In genomic region chr11:116887136-116887535, GRCm38 (mm10) we compare ENCODE assay signal across 31 mouse cellular contexts. TPM values are rescaled to one million over a fixed set of nuclear protein-coding genes. Genes with fewer than 3 reads are reported as not detected.
DNase-seq lines count a peak whose midpoint lies in the region; ATAC-seq and TF ChIP-seq lines count a peak whose summit lies in the region.
"Had no signal": no experiment of that assay in that cellular context is flagged by ENCODE, and none has a peak within 500 bp of the region (broad histone marks: within the 10 kb centered on the region; RNA-seq: fewer than 3 reads in every experiment).

No protein-coding gene starts in this region.

- H3K9ac ChIP-seq in embryonic facial prominence, embryonic 14.5 days (ENCODE audit: low read depth, low read length), result 0 out of 2 replicates have a peak overlapping the region, but pooled peaks have one; percentile 8
- no peak overlapping the region for H3K9ac ChIP-seq in heart, adult 2 months (ENCODE audit: low read depth, low read length)
- H3K9ac ChIP-seq: embryonic facial prominence, embryonic 12.5 days; embryonic facial prominence, embryonic 15.5 days; forebrain, embryonic 12.5 days had no signal

- no peaks in the 10 kb centered on the region for H3K4me1 ChIP-seq in embryonic facial prominence, embryonic 14.5 days (ENCODE audit: control insufficient read depth, insufficient read depth, low read length)
- peaks cover 22% of the 10 kb centered on the region for H3K4me1 ChIP-seq in embryonic facial prominence, embryonic 10.5 days
- H3K4me1 ChIP-seq in heart, adult 2 months (ENCODE audit: control insufficient read depth, insufficient read depth, low read length), result peaks cover 1% of the 10 kb centered on the region; the same call in 1 of the 2 replicates

- no peak for TF ChIP-seq POLR2A in heart, adult 2 months (IDR thresholded peaks at IDR 0.05; ENCODE audit: insufficient read depth, low read depth, low read length)

- no peak for ATAC-seq in embryonic facial prominence, embryonic 14.5 days (ENCODE audit: low read depth)
- no peak for ATAC-seq in megakaryocyte, adult 5-6 weeks (ENCODE audit: poor library complexity, severe bottlenecking)
- ATAC-seq: CD4-positive, CD25-positive, alpha-beta regulatory T cell, adult 4 months; forebrain, embryonic 14.5 days; forebrain, embryonic 16.5 days; Patski had no signal

- TF ChIP-seq CTCF in heart, adult 2 months (IDR thresholded peaks at IDR 0.05), result no peak

- no peaks in the 10 kb centered on the region for H3K36me3 ChIP-seq in embryonic facial prominence, embryonic 14.5 days (ENCODE audit: control insufficient read depth, insufficient read depth, low read length)
- H3K36me3 ChIP-seq in embryonic facial prominence, embryonic 10.5 days (replicated peaks), result no peaks in the 10 kb centered on the region
- no peaks in the 10 kb centered on the region for H3K36me3 ChIP-seq in heart, adult 2 months (ENCODE audit: control insufficient read depth, insufficient read depth, low read length)
- H3K36me3 ChIP-seq: embryonic facial prominence, embryonic 12.5 days; embryonic facial prominence, embryonic 15.5 days; forebrain, embryonic 10.5 days; forebrain, embryonic 12.5 days; G1E had no signal

- intact Hi-C loops in heart, adult 2 months (cut with DNase I), result loop anchor here (10.0 kb wide), 1 partner anchor 288 kb away; no protein-coding TSS in a partner anchor

- DNase-seq in embryonic facial prominence, embryonic 14.5 days (ENCODE audit: low spot score), result no peak
- DNase-seq in embryonic facial prominence, embryonic 10.5 days (ENCODE audit: low spot score), result no peak
- peak; percentile 48 to 65 for DNase-seq in thymus, postnatal 10 days (ENCODE audit: low spot score in 2 of 2)
- peak; percentile 39 for DNase-seq in thymus, postnatal 25 days
- peak; percentile 57 for DNase-seq in thymus, postnatal 4 days
- DNase-seq in heart, adult 2 months, result no peak
- no peak for DNase-seq in T-cell, adult 2 months (ENCODE audit: low spot score)
- DNase-seq: adrenal gland, adult 2 months; adrenal gland, postnatal 10 days; adrenal gland, postnatal 25 days; B cell, adult 2 months; cerebellum, adult 11 months; cerebellum, adult 18-20 months; cerebellum, adult 8-10 months; cerebellum, adult 9-11 months; cerebellum, postnatal 14 days; cerebellum, postnatal 36 days; embryo, embryonic 11 days had no signal

- H3K4me3 ChIP-seq in embryonic facial prominence, embryonic 14.5 days (ENCODE audit: low read depth, low read length), result no peak overlapping the region
- no peak overlapping the region for H3K4me3 ChIP-seq in embryonic facial prominence, embryonic 10.5 days
- H3K4me3 ChIP-seq in heart, adult 2 months, result no peak overlapping the region
- H3K4me3 ChIP-seq: embryonic facial prominence, embryonic 12.5 days; embryonic facial prominence, embryonic 15.5 days; erythroblast, embryonic 14.5 days; forebrain, embryonic 10.5 days; forebrain, embryonic 12.5 days had no signal

- H3K4me2 ChIP-seq in embryonic facial prominence, embryonic 14.5 days (ENCODE audit: low read depth, low read length), result no peak overlapping the region
- H3K4me2 ChIP-seq: embryonic facial prominence, embryonic 12.5 days; embryonic facial prominence, embryonic 15.5 days; forebrain, embryonic 12.5 days had no signal

- H3K27ac ChIP-seq in embryonic facial prominence, embryonic 14.5 days (replicated peaks; ENCODE audit: low read depth, low read length), result no peak overlapping the region
- no peak overlapping the region for H3K27ac ChIP-seq in embryonic facial prominence, embryonic 10.5 days (replicated peaks)
- H3K27ac ChIP-seq in heart, adult 2 months, result no peak overlapping the region
- H3K27ac ChIP-seq: embryonic facial prominence, embryonic 12.5 days; embryonic facial prominence, embryonic 15.5 days; forebrain, embryonic 10.5 days; forebrain, embryonic 12.5 days had no signal

- no peak for TF ChIP-seq EP300 in heart, adult 2 months (IDR thresholded peaks at IDR 0.05; ENCODE audit: insufficient read depth, low read depth, low read length)

- no peaks in the 10 kb centered on the region for H3K27me3 ChIP-seq in embryonic facial prominence, embryonic 14.5 days (replicated peaks; ENCODE audit: control insufficient read depth, insufficient read depth, low read length)
- peaks cover 52% of the 10 kb centered on the region for H3K27me3 ChIP-seq in embryonic facial prominence, embryonic 10.5 days (replicated peaks; ENCODE audit: low read depth, poor library complexity, severe bottlenecking)
- H3K27me3 ChIP-seq in heart, adult 2 months (ENCODE audit: control insufficient read depth, insufficient read depth, low read length), result no peaks in the 10 kb centered on the region

- WGBS in embryonic facial prominence, embryonic 14.5 days, result 51% methylated on average over 5 of the region's 5 CpGs
- 56% methylated on average over 5 of the region's 5 CpGs for WGBS in embryonic facial prominence, embryonic 10.5 days
- 65% methylated on average over 5 of the region's 5 CpGs for WGBS in heart, adult 2 months

- H3K9me3 ChIP-seq in embryonic facial prominence, embryonic 14.5 days (ENCODE audit: control insufficient read depth, low read length), result no peaks in the 10 kb centered on the region
- no peaks in the 10 kb centered on the region for H3K9me3 ChIP-seq in embryonic facial prominence, embryonic 10.5 days
- H3K9me3 ChIP-seq: embryonic facial prominence, embryonic 12.5 days; embryonic facial prominence, embryonic 15.5 days; forebrain, embryonic 10.5 days; forebrain, embryonic 12.5 days; G1E had no signal

- H3K79me2 ChIP-seq in heart, adult 2 months (replicated peaks; ENCODE audit: control insufficient read depth, insufficient read depth, low read length), result no peaks in the 10 kb centered on the region

RNA-seq across cellular contexts. Expression of gene Mgat5b, which starts 31.5 kb away (rescaled TPM):
- 1.1 and 1.6 TPM in 2 replicates for polyA plus RNA-seq in embryonic facial prominence, embryonic 14.5 days (2014; fragmentation: Nextera tagmentation; extraction: Ambion mirVana)
- 2.3 and 3.3 TPM in 2 replicates for polyA plus RNA-seq in embryonic facial prominence, embryonic 10.5 days (2016; fragmentation: Nextera tagmentation; extraction: Ambion mirVana)
- total RNA-seq in megakaryocyte, adult 5-6 weeks (2015), result not detected in 2 replicates
- total RNA-seq in megakaryocyte, adult 5-6 weeks (2017), result 0.22 TPM in 1 of 2 replicates, not detected in the other
- under 1 TPM; 0.10 to 0.11 TPM for total RNA-seq in heart, adult 2 months (2021)
- polyA plus RNA-seq in heart, adult 2 months (2012; rRNA removed), result 0.82 and 1.0 TPM in 2 replicates
- total RNA-seq: CH12.LX; common myeloid progenitor, adult 5-6 weeks had no signal
- polyA plus RNA-seq: CD4-positive, CD25-positive, alpha-beta regulatory T cell, adult 4 months; erythroblast, embryonic 14.5 days; G1E had no signal

RNA-seq across cellular contexts. Expression of gene Srsf2, which starts 34.2 kb away (rescaled TPM):
- polyA plus RNA-seq in embryonic facial prominence, embryonic 14.5 days (2014; fragmentation: Nextera tagmentation; extraction: Ambion mirVana), result 663 and 697 TPM in 2 replicates
- 890 and 902 TPM in 2 replicates for polyA plus RNA-seq in embryonic facial prominence, embryonic 10.5 days (2016; fragmentation: Nextera tagmentation; extraction: Ambion mirVana)
- total RNA-seq in megakaryocyte, adult 5-6 weeks (2015), result 784 and 845 TPM in 2 replicates
- 315 and 355 TPM in 2 replicates for total RNA-seq in megakaryocyte, adult 5-6 weeks (2017)
- total RNA-seq in heart, adult 2 months (2021), result 100 to 1,000 TPM in 1 of 2 experiments, 10 to 100 TPM in 1; 91.4 to 104 TPM
- polyA plus RNA-seq in heart, adult 2 months (2012; rRNA removed), result 158 and 165 TPM in 2 replicates

RNA-seq across cellular contexts. Expression of gene Mfsd11, which starts 34.9 kb away (rescaled TPM):
- 42.8 and 43.9 TPM in 2 replicates for polyA plus RNA-seq in embryonic facial prominence, embryonic 14.5 days (2014; fragmentation: Nextera tagmentation; extraction: Ambion mirVana)
- 23.8 and 26.8 TPM in 2 replicates for polyA plus RNA-seq in embryonic facial prominence, embryonic 10.5 days (2016; fragmentation: Nextera tagmentation; extraction: Ambion mirVana)
- total RNA-seq in megakaryocyte, adult 5-6 weeks (2015), result 22.2 and 26.2 TPM in 2 replicates
- total RNA-seq in megakaryocyte, adult 5-6 weeks (2017), result 17.6 and 26.5 TPM in 2 replicates
- 10 to 100 TPM; 29.9 to 33.5 TPM for total RNA-seq in heart, adult 2 months (2021)
- polyA plus RNA-seq in heart, adult 2 months (2012; rRNA removed), result 23.8 and 27.9 TPM in 2 replicates

RNA-seq across cellular contexts. Expression of gene Jmjd6, which starts 43.9 kb away (rescaled TPM):
- 72.9 and 74.8 TPM in 2 replicates for polyA plus RNA-seq in embryonic facial prominence, embryonic 14.5 days (2014; fragmentation: Nextera tagmentation; extraction: Ambion mirVana)
- 88.3 and 97.5 TPM in 2 replicates for polyA plus RNA-seq in embryonic facial prominence, embryonic 10.5 days (2016; fragmentation: Nextera tagmentation; extraction: Ambion mirVana)
- total RNA-seq in megakaryocyte, adult 5-6 weeks (2015), result 33.4 and 37.4 TPM in 2 replicates
- 36.3 and 37.7 TPM in 2 replicates for total RNA-seq in megakaryocyte, adult 5-6 weeks (2017)
- 10 to 100 TPM; 34.1 to 37.4 TPM for total RNA-seq in heart, adult 2 months (2021)
- polyA plus RNA-seq in heart, adult 2 months (2012; rRNA removed), result 14.6 and 20.9 TPM in 2 replicates

RNA-seq across cellular contexts. Expression of gene Mettl23, which starts 44.1 kb away (rescaled TPM):
- 75.8 and 77.4 TPM in 2 replicates for polyA plus RNA-seq in embryonic facial prominence, embryonic 14.5 days (2014; fragmentation: Nextera tagmentation; extraction: Ambion mirVana)
- 56.9 and 58.1 TPM in 2 replicates for polyA plus RNA-seq in embryonic facial prominence, embryonic 10.5 days (2016; fragmentation: Nextera tagmentation; extraction: Ambion mirVana)
- 55.4 and 61.3 TPM in 2 replicates for total RNA-seq in megakaryocyte, adult 5-6 weeks (2015)
- total RNA-seq in megakaryocyte, adult 5-6 weeks (2017), result 38.5 and 42.6 TPM in 2 replicates
- 10 to 100 TPM; 38.3 to 40.5 TPM for total RNA-seq in heart, adult 2 months (2021)
- polyA plus RNA-seq in heart, adult 2 months (2012; rRNA removed), result 34.3 and 59.4 TPM in 2 replicates

Comparison
In these comparisons a context has a peak if more than half of its experiments do, and no peak if none do; other contexts are left out.
1. DNase-seq: peak in thymus, postnatal 10 days (2 of 2), thymus, postnatal 25 days (single experiment) and thymus, postnatal 4 days (single experiment); none in embryonic facial prominence, embryonic 14.5 days (single experiment), embryonic facial prominence, embryonic 10.5 days (single experiment), heart, adult 2 months (0 of 2) and T-cell, adult 2 months (single experiment).